Mouse (Mus musculus): ENCODE data around the gene Ell.

- TF ChIP-seq CTCF (IDR thresholded peaks at IDR 0.05; ENCODE audit: borderline replicate concordance, insufficient read depth, low read length) (no peak), POLR2A (IDR thresholded peaks at IDR 0.05; ENCODE audit: low read depth, low read length) (no peak)
Measured at GRCm38 (mm10) chr8:70519043-70519442, 20.2 kb upstream of the Ell start.

Measured in embryonic fibroblast, embryonic 13.5 days (primary cell).